Mouse (Mus musculus): ENCODE data around the gene Cav2. TPM values are rescaled to one million over a fixed set of nuclear protein-coding genes. Genes with fewer than 3 reads are reported as not detected.

Cav2 gene
- polyA plus RNA-seq (2014; fragmentation: Nextera tagmentation; extraction: Ambion mirVana), result 19.4 and 24.1 TPM in 2 replicates

- Histone ChIP-seq H3K4me1 (replicated peaks; ENCODE audit: control insufficient read depth, insufficient read depth, low read length) (peaks cover 3% of the 10 kb centered on the region; the same call in 1 of the 2 replicates), H3K9ac (peak within 1 kb of the TSS; percentile 72), H3K4me2 (replicated peaks) (peak within 1 kb of the TSS; percentile 96), H3K36me3 (replicated peaks; ENCODE audit: control insufficient read depth, insufficient read depth) (no peaks in the 10 kb centered on the region), H3K9me3 (ENCODE audit: control insufficient read depth, low read length) (no peaks in the 10 kb centered on the region), H3K27me3 (ENCODE audit: control insufficient read depth, insufficient read depth, low read length) (peaks cover 5% of the 10 kb centered on the region; the same call in 1 of the 2 replicates), H3K27ac (no peak within 1 kb of the TSS), H3K4me3 (replicated peaks; ENCODE audit: low read length) (peak within 1 kb of the TSS; percentile 60)
- DNase-seq (ENCODE audit: low spot score) (peak; percentile 39), ATAC-seq (ENCODE audit: low FRiP score) (peak; percentile 92)
- WGBS, result 1% methylated on average over 39 of the region's 40 CpGs
These were observed at the start of gene Cav2 for GRCm38 (mm10) chr6:17280939-17281756. TSS of gene Cav2 (plus strand) at chr6:17281185.

GRCm38 (mm10) chr6:17239693-17240092, 41.3 kb upstream of the Cav2 start:
- ATAC-seq (ENCODE audit: low FRiP score) (no peak), DNase-seq (ENCODE audit: low spot score) (no peak)
- 90% methylated on average over 1 of the region's 1 CpGs for WGBS

GRCm38 (mm10) chr6:17241013-17241412, 40.0 kb upstream of the Cav2 start:
- Histone ChIP-seq H3K4me1 (replicated peaks; ENCODE audit: control insufficient read depth, insufficient read depth, low read length) (no peaks in the 10 kb centered on the region), H3K36me3 (replicated peaks; ENCODE audit: control insufficient read depth, insufficient read depth) (no peaks in the 10 kb centered on the region), H3K9ac (no peak overlapping the region), H3K4me3 (replicated peaks; ENCODE audit: low read length) (no peak overlapping the region), H3K4me2 (replicated peaks) (no peak overlapping the region), H3K27me3 (ENCODE audit: control insufficient read depth, insufficient read depth, low read length) (no peaks in the 10 kb centered on the region), H3K27ac (no peak overlapping the region), H3K9me3 (ENCODE audit: control insufficient read depth, low read length) (no peaks in the 10 kb centered on the region)
- ATAC-seq (ENCODE audit: low FRiP score), result no peak
- no peak for DNase-seq (ENCODE audit: low spot score)
- 97% methylated on average over 1 of the region's 1 CpGs for whole genome bisulfite sequencing

More at GRCm38 (mm10) chr6:17239693-17240092, 41.3 kb upstream of the Cav2 start:
- Histone ChIP-seq H3K4me1 (replicated peaks; ENCODE audit: control insufficient read depth, insufficient read depth, low read length) (no peaks in the 10 kb centered on the region), H3K4me2 (replicated peaks) (no peak overlapping the region), H3K9me3 (ENCODE audit: control insufficient read depth, low read length) (no peaks in the 10 kb centered on the region), H3K27me3 (ENCODE audit: control insufficient read depth, insufficient read depth, low read length) (no peaks in the 10 kb centered on the region), H3K9ac (no peak overlapping the region), H3K4me3 (replicated peaks; ENCODE audit: low read length) (no peak overlapping the region), H3K36me3 (replicated peaks; ENCODE audit: control insufficient read depth, insufficient read depth) (no peaks in the 10 kb centered on the region), H3K27ac (no peak overlapping the region)

- no peak for ATAC-seq (ENCODE audit: low FRiP score)
- H3K36me3 ChIP-seq (replicated peaks; ENCODE audit: control insufficient read depth, insufficient read depth), result no peaks in the 10 kb centered on the region
- no peak overlapping the region for H3K4me3 ChIP-seq (replicated peaks; ENCODE audit: low read length)
- no peak for DNase-seq (ENCODE audit: low spot score)
- no peaks in the 10 kb centered on the region for H3K27me3 ChIP-seq (ENCODE audit: control insufficient read depth, insufficient read depth, low read length)
- no peak overlapping the region for H3K4me2 ChIP-seq (replicated peaks)
- no peak overlapping the region for H3K9ac ChIP-seq
- 95% methylated on average over 2 of the region's 2 CpGs for WGBS
- no peak overlapping the region for H3K27ac ChIP-seq
- peaks cover 4% of the 10 kb centered on the region; the same call in 1 of the 2 replicates for H3K9me3 ChIP-seq (ENCODE audit: control insufficient read depth, low read length)
- H3K4me1 ChIP-seq (replicated peaks; ENCODE audit: control insufficient read depth, insufficient read depth, low read length), result no peaks in the 10 kb centered on the region
These were observed 34.0 kb upstream of the Cav2 start for GRCm38 (mm10) chr6:17246959-17247358.

GRCm38 (mm10) chr6:17247673-17248072, 33.3 kb upstream of the Cav2 start:
- Histone ChIP-seq H3K9me3 (ENCODE audit: control insufficient read depth, low read length) (peaks cover 4% of the 10 kb centered on the region; the same call in 1 of the 2 replicates), H3K4me2 (replicated peaks) (no peak overlapping the region), H3K27ac (no peak overlapping the region), H3K36me3 (replicated peaks; ENCODE audit: control insufficient read depth, insufficient read depth) (no peaks in the 10 kb centered on the region), H3K9ac (no peak overlapping the region), H3K4me3 (replicated peaks; ENCODE audit: low read length) (no peak overlapping the region), H3K4me1 (replicated peaks; ENCODE audit: control insufficient read depth, insufficient read depth, low read length) (no peaks in the 10 kb centered on the region), H3K27me3 (ENCODE audit: control insufficient read depth, insufficient read depth, low read length) (no peaks in the 10 kb centered on the region)
- 94% methylated on average over 3 of the region's 3 CpGs for WGBS
- DNase-seq (ENCODE audit: low spot score) (no peak), ATAC-seq (ENCODE audit: low FRiP score) (no peak)

- Histone ChIP-seq H3K36me3 (replicated peaks; ENCODE audit: control insufficient read depth, insufficient read depth) (no peaks in the 10 kb centered on the region), H3K4me1 (replicated peaks; ENCODE audit: control insufficient read depth, insufficient read depth, low read length) (no peaks in the 10 kb centered on the region), H3K4me3 (replicated peaks; ENCODE audit: low read length) (no peak overlapping the region), H3K27ac (no peak overlapping the region), H3K4me2 (replicated peaks) (no peak overlapping the region), H3K27me3 (ENCODE audit: control insufficient read depth, insufficient read depth, low read length) (no peaks in the 10 kb centered on the region), H3K9me3 (ENCODE audit: control insufficient read depth, low read length) (peaks cover 4% of the 10 kb centered on the region; the same call in 1 of the 2 replicates), H3K9ac (no peak overlapping the region)
- DNase-seq (ENCODE audit: low spot score) (no peak), ATAC-seq (ENCODE audit: low FRiP score) (0 out of 2 replicates have a peak, but pooled peaks have one; percentile 31)
- 50% methylated on average over 1 of the region's 1 CpGs for WGBS
These were observed 32.7 kb upstream of the Cav2 start for GRCm38 (mm10) chr6:17248241-17248640.

GRCm38 (mm10) chr6:17251958-17252357, 29.0 kb upstream of the Cav2 start:
- DNase-seq (ENCODE audit: low spot score) (no peak), ATAC-seq (ENCODE audit: low FRiP score) (no peak)
- H3K9ac ChIP-seq, result no peak overlapping the region
- no peaks in the 10 kb centered on the region for H3K4me1 ChIP-seq (replicated peaks; ENCODE audit: control insufficient read depth, insufficient read depth, low read length)
- H3K27me3 ChIP-seq (ENCODE audit: control insufficient read depth, insufficient read depth, low read length), result no peaks in the 10 kb centered on the region
- no peaks in the 10 kb centered on the region for H3K9me3 ChIP-seq (ENCODE audit: control insufficient read depth, low read length)
- H3K36me3 ChIP-seq (replicated peaks; ENCODE audit: control insufficient read depth, insufficient read depth), result no peaks in the 10 kb centered on the region
- WGBS, result 86% methylated on average over 1 of the region's 1 CpGs
- H3K27ac ChIP-seq, result no peak overlapping the region
- no peak overlapping the region for H3K4me2 ChIP-seq (replicated peaks)
- no peak overlapping the region for H3K4me3 ChIP-seq (replicated peaks; ENCODE audit: low read length)

GRCm38 (mm10) chr6:17258142-17258541, 22.8 kb upstream of the Cav2 start:
- Histone ChIP-seq H3K4me1 (replicated peaks; ENCODE audit: control insufficient read depth, insufficient read depth, low read length) (no peaks in the 10 kb centered on the region), H3K36me3 (replicated peaks; ENCODE audit: control insufficient read depth, insufficient read depth) (no peaks in the 10 kb centered on the region), H3K27ac (no peak overlapping the region), H3K9me3 (ENCODE audit: control insufficient read depth, low read length) (no peaks in the 10 kb centered on the region), H3K4me3 (replicated peaks; ENCODE audit: low read length) (no peak overlapping the region), H3K4me2 (replicated peaks) (no peak overlapping the region), H3K27me3 (ENCODE audit: control insufficient read depth, insufficient read depth, low read length) (no peaks in the 10 kb centered on the region), H3K9ac (no peak overlapping the region)
- ATAC-seq (ENCODE audit: low FRiP score) (no peak), DNase-seq (ENCODE audit: low spot score) (no peak)
- 97% methylated on average over 1 of the region's 1 CpGs for WGBS

- Histone ChIP-seq H3K4me3 (replicated peaks; ENCODE audit: low read length) (no peak overlapping the region), H3K4me2 (replicated peaks) (no peak overlapping the region), H3K36me3 (replicated peaks; ENCODE audit: control insufficient read depth, insufficient read depth) (no peaks in the 10 kb centered on the region), H3K27me3 (ENCODE audit: control insufficient read depth, insufficient read depth, low read length) (no peaks in the 10 kb centered on the region), H3K27ac (no peak overlapping the region), H3K9ac (no peak overlapping the region), H3K9me3 (ENCODE audit: control insufficient read depth, low read length) (no peaks in the 10 kb centered on the region), H3K4me1 (replicated peaks; ENCODE audit: control insufficient read depth, insufficient read depth, low read length) (no peaks in the 10 kb centered on the region)
- no peak for DNase-seq (ENCODE audit: low spot score)
- ATAC-seq (ENCODE audit: low FRiP score), result no peak
- 88% methylated on average over 1 of the region's 1 CpGs for WGBS
These were observed 22.1 kb upstream of the Cav2 start for GRCm38 (mm10) chr6:17258911-17259310.
